Mouse (Mus musculus): ENCODE data around the gene Vipas39.
A peak's percentile ranks its signal among the peaks of the same experiment; 100 is the strongest.
"Not testable (repeated sequence)": the region's sequence is repeated elsewhere in the genome, so short reads cannot be mapped to it uniquely, and the experiment has no call there.

The Vipas39 gene

GRCm38 (mm10) chr12:87266108-87266826 lies at the start of gene Vipas39, which contains the start of gene Ahsa1:
TSS of gene Vipas39 (minus strand) at chr12:87266256.
TSS of gene Ahsa1 (plus strand) at chr12:87266479.
- peak; percentile 81 for DNase-seq

- no peak for DNase-seq
Observed at GRCm38 (mm10) chr12:87313098-87313497, 47.0 kb upstream of the Vipas39 start.

GRCm38 (mm10) chr12:87306584-87306844 lies 40.5 kb upstream of the Vipas39 start:
- not testable (repeated sequence) for DNase-seq

GRCm38 (mm10) chr12:87305767-87306583 lies 39.9 kb upstream of the Vipas39 start:
- no peak for DNase-seq

- DNase-seq = no peak
Observed at GRCm38 (mm10) chr12:87301189-87301588, 35.1 kb upstream of the Vipas39 start.

GRCm38 (mm10) chr12:87300441-87300690 lies 34.3 kb upstream of the Vipas39 start:
- no peak for DNase-seq

- peak; percentile 38 for DNase-seq
Observed at GRCm38 (mm10) chr12:87299657-87300440, 33.8 kb upstream of the Vipas39 start, which contains the start of gene Ism2. TSS of gene Ism2 (minus strand) at chr12:87299705.

GRCm38 (mm10) chr12:87299037-87299656 lies 33.1 kb upstream of the Vipas39 start:
- peak; percentile 39 for DNase-seq

- DNase-seq = no peak
Observed at GRCm38 (mm10) chr12:87293934-87294333, 27.9 kb upstream of the Vipas39 start.

- DNase-seq = no peak
Observed at GRCm38 (mm10) chr12:87289100-87289499, 23.0 kb upstream of the Vipas39 start.

- DNase-seq = no peak
Observed at GRCm38 (mm10) chr12:87284726-87285125, 18.7 kb upstream of the Vipas39 start.

GRCm38 (mm10) chr12:87284268-87284667 lies 18.2 kb upstream of the Vipas39 start:
- no peak for DNase-seq

GRCm38 (mm10) chr12:87283706-87284105 lies 17.6 kb upstream of the Vipas39 start:
- DNase-seq = no peak

GRCm38 (mm10) chr12:87282743-87283142 lies 16.7 kb upstream of the Vipas39 start:
- DNase-seq = no peak

GRCm38 (mm10) chr12:87281766-87282165 lies 15.7 kb upstream of the Vipas39 start:
- no peak for DNase-seq

GRCm38 (mm10) chr12:87279879-87280278 lies 13.8 kb upstream of the Vipas39 start:
- DNase-seq = no peak

- no peak for DNase-seq
Observed at GRCm38 (mm10) chr12:87279350-87279749, 13.3 kb upstream of the Vipas39 start.

GRCm38 (mm10) chr12:87278118-87278730 lies 12.2 kb upstream of the Vipas39 start:
- no peak for DNase-seq

GRCm38 (mm10) chr12:87277251-87277650 lies 11.2 kb upstream of the Vipas39 start:
- DNase-seq = not testable (repeated sequence)

GRCm38 (mm10) chr12:87274853-87275831 lies 9.1 kb upstream of the Vipas39 start:
- DNase-seq = no peak

GRCm38 (mm10) chr12:87267682-87268081 lies 1.6 kb upstream of the Vipas39 start:
- DNase-seq = peak; percentile 36

All from thymus, postnatal 4 days (tissue).